Mouse (Mus musculus) C2C12 (cell line): Measurements from ENCODE around the gene Bcl2l10.

ENCODE experiments used
- CTCF ChIP-seq: IDR thresholded peaks from one replicate; pipeline ENCODE4 v1.5.1; 2011; ENCODE audit not compliant: control insufficient read depth, insufficient read depth, insufficient read length
- FOSL1 ChIP-seq: IDR thresholded peaks from one replicate; pipeline ENCODE4 v1.8.0; 2011; ENCODE audit warnings: mild to moderate bottlenecking, low read length; ENCODE audit not compliant: poor library complexity, insufficient read depth, severe bottlenecking
- MAX ChIP-seq: IDR thresholded peaks from one replicate; pipeline ENCODE4 v1.6.1; 2011; ENCODE audit warnings: mild to moderate bottlenecking, control low read depth
- MYOD1 ChIP-seq: IDR thresholded peaks from one replicate; pipeline ENCODE4 v1.6.1; 2011; ENCODE audit warnings: low read depth; ENCODE audit not compliant: control insufficient read depth, insufficient read length
- MYOG ChIP-seq: IDR thresholded peaks from one replicate; pipeline ENCODE4 v1.6.1; 2011; ENCODE audit not compliant: control insufficient read depth, insufficient read length; ENCODE audit errors: extremely low read depth
- USF1 ChIP-seq: IDR thresholded peaks from one replicate; pipeline ENCODE4 v1.6.1; 2011; ENCODE audit warnings: low read depth, mild to moderate bottlenecking, control low read depth, moderate library complexity

DNA sequence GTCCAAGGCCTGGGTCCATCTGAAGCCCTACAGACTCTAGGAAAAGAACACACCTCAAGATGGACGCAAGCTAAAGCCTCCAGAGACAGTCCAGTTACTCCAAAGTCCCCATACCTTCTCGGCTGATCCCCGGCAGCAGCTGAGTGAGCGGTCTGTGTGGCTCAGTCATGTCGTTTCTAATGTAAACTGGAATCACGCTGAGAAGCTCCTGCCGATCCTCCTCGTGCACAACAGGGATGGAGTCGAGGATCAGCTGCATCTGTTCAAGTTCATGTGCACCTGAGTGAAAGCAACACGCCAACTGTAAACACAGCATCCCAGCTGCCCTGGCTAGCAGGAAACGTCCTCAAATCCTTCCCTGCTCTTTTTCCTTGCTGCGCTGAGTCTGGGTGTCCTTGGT is 45.7 kb downstream of the Bcl2l10 start:
- TF ChIP-seq CTCF: no peak
- TF ChIP-seq MYOD1: no peak
- TF ChIP-seq USF1: no peak
- TF ChIP-seq MAX: no peak
- no peak for TF ChIP-seq MYOG
- no peak for TF ChIP-seq FOSL1
